Mouse (Mus musculus) intestine, embryonic 14.5 days (tissue): ENCODE measurements around the gene Ankdd1b. TPM values are rescaled to one million over a fixed set of nuclear protein-coding genes. Genes with fewer than 3 reads are reported as not detected.

Source experiments
- ATAC-seq: fragments of 200-750 bp; cut with Nextera tagmentation; replicated peaks from 2 replicates; pipeline ENCODE4 v1.8.0; 2017; ENCODE audit warnings: low read depth, moderate number of reproducible peaks, moderate TSS enrichment, moderate library complexity; ENCODE audit not compliant: low FRiP score, low TSS enrichment
- DNase-seq: peaks from one replicate; pipeline ENCODE4 v3.0.0-alpha.2; 2018; ENCODE audit warnings: low spot score
- H3K27ac ChIP-seq: fragments of 300-500 bp; sonication (generic); 2 replicates; pipeline ENCODE4 v1.5.1; 2014; ENCODE audit warnings: low read depth, mild to moderate bottlenecking, control low read depth
- H3K27me3 ChIP-seq: fragments of 300-500 bp; sonication (generic); replicated peaks from 2 replicates; pipeline ENCODE4 v1.6.1; 2014; ENCODE audit warnings: low read length, control low read depth; ENCODE audit not compliant: control insufficient read depth, insufficient read depth
- H3K36me3 ChIP-seq: fragments of 300-500 bp; sonication (generic); 2 replicates; pipeline ENCODE4 v1.6.1; 2014; ENCODE audit warnings: low read length, control low read depth; ENCODE audit not compliant: control insufficient read depth, insufficient read depth
- H3K4me1 ChIP-seq: fragments of 300-500 bp; sonication (generic); replicated peaks from 2 replicates; pipeline ENCODE4 v1.6.1; 2014; ENCODE audit warnings: low read length, control low read depth, mixed read lengths; ENCODE audit not compliant: control insufficient read depth, insufficient read depth
- H3K4me2 ChIP-seq: fragments of 300-500 bp; sonication (generic); 2 replicates; pipeline ENCODE4 v1.6.1; 2014; ENCODE audit warnings: low read length
- H3K4me3 ChIP-seq: fragments of 300-500 bp; sonication (generic); 2 replicates; pipeline ENCODE4 v1.5.1; 2014; ENCODE audit warnings: low read depth, low read length, control low read depth, mixed read lengths
- H3K9ac ChIP-seq: fragments of 300-500 bp; sonication (generic); 2 replicates; pipeline ENCODE4 v1.6.1; 2014; ENCODE audit warnings: mild to moderate bottlenecking, low read length
- H3K9me3 ChIP-seq: fragments of 300-500 bp; sonication (generic); 2 replicates; pipeline ENCODE4 v1.6.1; 2016; ENCODE audit warnings: low read length, control low read depth; ENCODE audit not compliant: control insufficient read depth
- WGBS: fragments of 180-500 bp; shearing (Covaris S2); extraction: QIAGEN DNeasy Blood & Tissue Kit; methylation state at CpG from one replicate; pipeline ENCODE4 v1.1.7; 2014; 5-methylcytosine and 5-hydroxymethylcytosine counted together
- polyA plus RNA-seq: library from polyadenylated mRNA; unstranded; fragments of >200 nt; fragmentation: Nextera tagmentation; extraction: Ambion mirVana; gene quantifications from 2 replicates; pipeline ENCODE4 v1.2.1, GENCODE M21; 2014

The Ankdd1b gene
- polyA plus RNA-seq, 1 experiment from 2014 or later, result 0.23 TPM

- H3K9ac ChIP-seq, result no peak overlapping the region
- ATAC-seq (0 out of 2 replicates have a peak, but pooled peaks have one; percentile 8), DNase-seq (no peak)
- H3K27ac ChIP-seq, result no peak overlapping the region
- H3K4me1 ChIP-seq, result 0 out of 2 replicates have a peak, but pooled peaks cover 5% of the 10 kb centered on the region
- WGBS, result 47% methylated on average over 6 of the region's 6 CpGs
- H3K27me3 ChIP-seq, result no peaks in the 10 kb centered on the region
- no peak overlapping the region for H3K4me2 ChIP-seq
- H3K4me3 ChIP-seq, result no peak overlapping the region
- no peaks in the 10 kb centered on the region for H3K9me3 ChIP-seq
- H3K36me3 ChIP-seq, result no peaks in the 10 kb centered on the region
Observed at GRCm38 (mm10) chr13:96470556-96470955, 442 bp downstream of the Ankdd1b start.

DNA sequence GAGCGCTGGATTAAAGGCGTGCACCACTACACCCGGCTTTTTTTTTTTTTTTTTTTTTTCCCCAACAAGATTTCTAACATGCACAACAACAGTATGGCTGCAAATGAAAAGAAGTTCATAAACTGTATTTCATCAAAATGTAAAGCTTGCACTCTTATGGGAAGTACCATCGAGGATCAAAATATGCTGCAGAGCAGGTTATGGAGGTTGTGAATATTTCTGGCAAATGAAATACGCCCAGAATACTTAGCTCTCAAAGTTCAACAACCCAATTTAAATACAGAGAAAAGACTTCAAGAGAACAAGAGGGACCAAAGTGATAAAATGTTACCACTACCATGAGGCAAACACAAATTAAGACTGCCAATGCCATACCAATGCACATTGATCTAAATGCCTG is 2.3 kb downstream of the Ankdd1b start:
- H3K4me2 ChIP-seq, result no peak overlapping the region
- no peak overlapping the region for H3K27ac ChIP-seq
- ATAC-seq, result no peak
- H3K4me1 ChIP-seq, result 0 out of 2 replicates have a peak, but pooled peaks cover 5% of the 10 kb centered on the region
- no peak overlapping the region for H3K4me3 ChIP-seq
- WGBS, result 89% methylated on average over 5 of the region's 5 CpGs
- H3K9ac ChIP-seq, result no peak overlapping the region
- no peaks in the 10 kb centered on the region for H3K36me3 ChIP-seq
- H3K27me3 ChIP-seq, result no peaks in the 10 kb centered on the region
- DNase-seq, result no peak
- no peaks in the 10 kb centered on the region for H3K9me3 ChIP-seq

- Histone ChIP-seq H3K36me3 (no peaks in the 10 kb centered on the region), H3K4me1 (0 out of 2 replicates have a peak, but pooled peaks cover 2% of the 10 kb centered on the region), H3K27ac (no peak overlapping the region), H3K4me2 (no peak overlapping the region), H3K9me3 (no peaks in the 10 kb centered on the region), H3K9ac (no peak overlapping the region), H3K4me3 (no peak overlapping the region), H3K27me3 (no peaks in the 10 kb centered on the region)
- DNase-seq (no peak), ATAC-seq (no peak)
- WGBS, result 57% methylated on average over 5 of the region's 5 CpGs
Observed at GRCm38 (mm10) chr13:96465315-96465714, 5.7 kb downstream of the Ankdd1b start.

- H3K9me3 ChIP-seq, result no peaks in the 10 kb centered on the region
- H3K27ac ChIP-seq, result no peak overlapping the region
- WGBS, result 38% methylated on average over 1 of the region's 1 CpGs
- H3K9ac ChIP-seq, result no peak overlapping the region
- H3K4me2 ChIP-seq, result no peak overlapping the region
- H3K36me3 ChIP-seq, result no peaks in the 10 kb centered on the region
- no peak for ATAC-seq
- no peak for DNase-seq
- H3K4me3 ChIP-seq, result no peak overlapping the region
- H3K4me1 ChIP-seq, result no peaks in the 10 kb centered on the region
- H3K27me3 ChIP-seq, result no peaks in the 10 kb centered on the region
Observed at GRCm38 (mm10) chr13:96462644-96463043, 8.4 kb downstream of the Ankdd1b start.

DNA sequence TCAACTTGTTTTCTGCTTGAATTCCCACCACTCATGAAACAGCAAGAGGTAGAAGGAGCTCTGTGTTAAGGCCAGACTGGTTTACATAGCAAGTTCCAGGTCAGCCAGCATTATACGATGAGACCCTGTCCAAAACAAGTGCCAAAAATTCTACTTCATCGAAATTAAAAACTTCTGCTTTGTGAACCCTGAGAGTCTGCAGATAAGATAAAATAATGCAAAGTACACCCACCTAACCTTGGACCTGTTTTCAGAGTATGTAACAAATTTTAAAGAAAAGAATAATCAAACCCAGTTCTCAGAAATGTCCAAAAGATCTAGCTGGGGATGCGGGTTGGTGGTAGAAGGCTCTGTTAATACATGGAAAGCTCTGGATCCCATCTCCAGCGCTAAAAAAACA is 12.4 kb downstream of the Ankdd1b start:
- no peak for ATAC-seq
- DNase-seq, result no peak
- H3K4me1 ChIP-seq, result no peaks in the 10 kb centered on the region
- H3K9ac ChIP-seq, result no peak overlapping the region
- H3K4me2 ChIP-seq, result no peak overlapping the region
- H3K4me3 ChIP-seq, result no peak overlapping the region
- H3K27me3 ChIP-seq, result no peaks in the 10 kb centered on the region
- no peak overlapping the region for H3K27ac ChIP-seq
- H3K36me3 ChIP-seq, result no peaks in the 10 kb centered on the region
- WGBS, result 79% methylated on average over 4 of the region's 4 CpGs
- no peaks in the 10 kb centered on the region for H3K9me3 ChIP-seq

- no peak for DNase-seq
- H3K27me3 ChIP-seq, result no peaks in the 10 kb centered on the region
- ATAC-seq, result peak; percentile 72
- H3K9me3 ChIP-seq, result no peaks in the 10 kb centered on the region
- 64% methylated on average over 5 of the region's 5 CpGs for WGBS
- no peak overlapping the region for H3K4me2 ChIP-seq
- no peak overlapping the region for H3K9ac ChIP-seq
- H3K36me3 ChIP-seq, result no peaks in the 10 kb centered on the region
- no peak overlapping the region for H3K4me3 ChIP-seq
- no peaks in the 10 kb centered on the region for H3K4me1 ChIP-seq
- H3K27ac ChIP-seq, result no peak overlapping the region
Observed at GRCm38 (mm10) chr13:96458018-96458417, 13.0 kb downstream of the Ankdd1b start.

DNA sequence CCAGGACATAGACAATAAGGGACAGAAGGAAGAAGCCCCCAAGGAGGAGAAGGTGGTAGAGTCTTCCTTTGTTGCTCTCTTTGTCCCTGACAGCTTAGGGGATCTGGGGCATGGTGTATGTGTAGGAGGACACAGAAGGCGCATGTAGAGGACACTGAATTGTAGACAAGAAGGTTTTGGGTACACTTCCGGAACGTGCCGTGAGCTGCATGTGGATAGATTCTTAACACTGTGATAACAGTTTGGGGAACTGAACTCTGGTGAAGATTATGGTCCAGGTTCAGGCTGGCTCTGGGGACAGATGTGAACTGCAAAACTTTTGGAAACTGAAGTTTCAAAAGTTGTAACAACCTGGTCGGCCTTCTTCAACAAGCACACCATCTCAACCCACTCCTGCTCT is 13.4 kb downstream of the Ankdd1b start:
- Histone ChIP-seq H3K4me2 (no peak overlapping the region), H3K27ac (no peak overlapping the region), H3K9ac (no peak overlapping the region), H3K4me3 (no peak overlapping the region), H3K4me1 (no peaks in the 10 kb centered on the region), H3K9me3 (no peaks in the 10 kb centered on the region), H3K36me3 (no peaks in the 10 kb centered on the region), H3K27me3 (no peaks in the 10 kb centered on the region)
- WGBS, result 83% methylated on average over 5 of the region's 5 CpGs
- DNase-seq (no peak), ATAC-seq (no peak)

DNA sequence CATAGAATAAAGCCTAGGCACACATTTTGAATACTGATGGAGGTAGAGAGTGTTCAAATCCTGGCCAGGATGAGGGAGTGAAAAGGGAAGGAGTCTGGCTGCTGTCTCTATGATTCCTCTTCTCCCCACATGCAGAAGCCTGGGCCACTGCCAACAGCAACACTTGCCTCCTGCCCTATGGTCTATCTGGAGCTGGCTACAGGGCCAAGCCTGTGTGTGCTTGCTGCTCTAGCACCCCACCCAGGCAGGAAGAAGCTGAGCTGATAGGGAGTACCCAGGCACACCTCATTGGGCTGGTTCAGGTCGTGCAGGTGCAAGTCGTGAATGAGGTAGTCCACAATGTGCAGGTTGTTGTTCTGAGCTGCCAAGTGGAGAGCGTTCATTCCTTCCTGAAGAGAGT is 16.7 kb downstream of the Ankdd1b start:
- Histone ChIP-seq H3K4me2 (no peak overlapping the region), H3K4me1 (no peaks in the 10 kb centered on the region), H3K36me3 (no peaks in the 10 kb centered on the region), H3K4me3 (no peak overlapping the region), H3K27me3 (no peaks in the 10 kb centered on the region), H3K9ac (no peak overlapping the region), H3K27ac (no peak overlapping the region), H3K9me3 (no peaks in the 10 kb centered on the region)
- no peak for ATAC-seq
- WGBS, result 85% methylated on average over 3 of the region's 3 CpGs
- no peak for DNase-seq

GRCm38 (mm10) chr13:96452621-96453020 is 18.4 kb downstream of the Ankdd1b start:
- 87% methylated on average over 3 of the region's 3 CpGs for WGBS
- H3K36me3 ChIP-seq, result no peaks in the 10 kb centered on the region
- H3K9ac ChIP-seq, result no peak overlapping the region
- no peak overlapping the region for H3K4me2 ChIP-seq
- no peaks in the 10 kb centered on the region for H3K9me3 ChIP-seq
- H3K4me3 ChIP-seq, result no peak overlapping the region
- no peak for DNase-seq
- H3K27ac ChIP-seq, result no peak overlapping the region
- no peaks in the 10 kb centered on the region for H3K27me3 ChIP-seq
- H3K4me1 ChIP-seq, result no peaks in the 10 kb centered on the region
- ATAC-seq, result no peak
